Mouse (Mus musculus) erythroblast, embryonic 14.5 days (primary cell): ENCODE data around the gene Dimt1. TPM values are rescaled to one million over a fixed set of nuclear protein-coding genes. Genes with fewer than 3 reads are reported as not detected.
"Not testable (repeated sequence)": the region's sequence is repeated elsewhere in the genome, so short reads cannot be mapped to it uniquely, and the experiment has no call there.

Source experiments
- H3K27me3 ChIP-seq: 2 replicates; pipeline ENCODE4 v1.6.1; 2012; ENCODE audit warnings: inconsistent platforms; ENCODE audit not compliant: control insufficient read depth
- H3K36me3 ChIP-seq: 2 replicates; pipeline ENCODE4 v1.6.1; 2012; ENCODE audit warnings: mild to moderate bottlenecking, inconsistent platforms; ENCODE audit not compliant: control insufficient read depth
- H3K4me1 ChIP-seq: 2 replicates; pipeline ENCODE4 v1.6.1; 2012; ENCODE audit warnings: inconsistent platforms; ENCODE audit not compliant: control insufficient read depth
- H3K4me3 ChIP-seq: replicated peaks from 2 replicates; pipeline ENCODE3; 2012; ENCODE audit warnings: moderate library complexity, mild to moderate bottlenecking, inconsistent platforms
- H3K9me3 ChIP-seq: 2 replicates; pipeline ENCODE4 v1.6.1; 2012; ENCODE audit warnings: low read length, inconsistent platforms, mixed read lengths; ENCODE audit not compliant: control insufficient read depth
- GATA1 ChIP-seq: IDR thresholded peaks from 2 replicates; pipeline ENCODE4 v1.6.1; 2012; ENCODE audit warnings: low read length, inconsistent platforms, mixed read lengths
- TAL1 ChIP-seq: IDR thresholded peaks from 3 replicates; pipeline ENCODE4 v1.6.1; 2012; ENCODE audit warnings: low read length, inconsistent platforms, mixed read lengths
- polyA plus RNA-seq: library from polyadenylated mRNA; stranded (reverse); fragments of >175 nt; gene quantifications from 2 replicates; pipeline ENCODE4 v1.2.3, GENCODE M21; 2012

The Dimt1 gene
- polyA plus RNA-seq, 1 experiment = 1.1 TPM

- Histone ChIP-seq H3K36me3 (peaks cover 92% of the 10 kb centered on the region), H3K4me1 (no peaks in the 10 kb centered on the region), H3K27me3 (no peaks in the 10 kb centered on the region)
These were observed 10.6 kb downstream of the Dimt1 start for GRCm38 (mm10) chr13:106957554-106957953.

GRCm38 (mm10) chr13:106958286-106958685, 11.4 kb downstream of the Dimt1 start:
- no peak for TF ChIP-seq TAL1
- TF ChIP-seq GATA1 = no peak
- Histone ChIP-seq H3K4me3 (no peak overlapping the region), H3K27me3 (no peaks in the 10 kb centered on the region), H3K4me1 (no peaks in the 10 kb centered on the region), H3K9me3 (no peaks in the 10 kb centered on the region), H3K36me3 (peaks cover 92% of the 10 kb centered on the region)

More at GRCm38 (mm10) chr13:106957554-106957953, 10.6 kb downstream of the Dimt1 start:
- no peak overlapping the region for H3K4me3 ChIP-seq
- no peaks in the 10 kb centered on the region for H3K9me3 ChIP-seq
- TF ChIP-seq GATA1 (no peak), TAL1 (no peak)

GRCm38 (mm10) chr13:106960557-106960956, 13.6 kb downstream of the Dimt1 start:
- no peak overlapping the region for H3K4me3 ChIP-seq
- H3K36me3 ChIP-seq = peaks cover 91% of the 10 kb centered on the region
- no peaks in the 10 kb centered on the region for H3K9me3 ChIP-seq
- TF ChIP-seq GATA1 (no peak), TAL1 (no peak)
- no peaks in the 10 kb centered on the region for H3K27me3 ChIP-seq
- no peaks in the 10 kb centered on the region for H3K4me1 ChIP-seq

- H3K27me3 ChIP-seq = no peaks in the 10 kb centered on the region
- peaks cover 90% of the 10 kb centered on the region for H3K36me3 ChIP-seq
- TF ChIP-seq GATA1 = no peak
- no peak for TF ChIP-seq TAL1
- no peak overlapping the region for H3K4me3 ChIP-seq
- H3K4me1 ChIP-seq = no peaks in the 10 kb centered on the region
- H3K9me3 ChIP-seq = no peaks in the 10 kb centered on the region
These were observed 14.6 kb downstream of the Dimt1 start for GRCm38 (mm10) chr13:106961496-106961895.

GRCm38 (mm10) chr13:106996891-106997290, 50.0 kb downstream of the Dimt1 start:
- H3K4me1 ChIP-seq = peaks cover 81% of the 10 kb centered on the region
- H3K9me3 ChIP-seq = no peaks in the 10 kb centered on the region
- TF ChIP-seq GATA1 = no peak; the same call in 1 of the 2 replicates
- no peak for TF ChIP-seq TAL1
- no peaks in the 10 kb centered on the region for H3K27me3 ChIP-seq
- peaks cover 85% of the 10 kb centered on the region for H3K36me3 ChIP-seq
- H3K4me3 ChIP-seq = peak overlapping the region; percentile 32

GRCm38 (mm10) chr13:106997557-106997956, 50.6 kb downstream of the Dimt1 start:
- peaks cover 83% of the 10 kb centered on the region for H3K36me3 ChIP-seq
- peak overlapping the region; percentile 32 for H3K4me3 ChIP-seq
- H3K4me1 ChIP-seq = peaks cover 84% of the 10 kb centered on the region
- H3K27me3 ChIP-seq, H3K9me3 ChIP-seq: not testable (repeated sequence)

- peaks cover 88% of the 10 kb centered on the region for H3K4me1 ChIP-seq
These were observed 51.1 kb downstream of the Dimt1 start for GRCm38 (mm10) chr13:106998026-106998425.

GRCm38 (mm10) chr13:106998671-106999070, 51.7 kb downstream of the Dimt1 start:
- Histone ChIP-seq H3K36me3 (peaks cover 83% of the 10 kb centered on the region), H3K4me1 (peaks cover 93% of the 10 kb centered on the region), H3K9me3 (no peaks in the 10 kb centered on the region), H3K4me3 (peak overlapping the region; percentile 45), H3K27me3 (no peaks in the 10 kb centered on the region)
- TF ChIP-seq TAL1 = peak; percentile 63
- peak; percentile 66 for TF ChIP-seq GATA1

More at GRCm38 (mm10) chr13:106998026-106998425, 51.1 kb downstream of the Dimt1 start:
- Histone ChIP-seq H3K9me3 (no peaks in the 10 kb centered on the region), H3K4me3 (peak overlapping the region; percentile 45), H3K27me3 (no peaks in the 10 kb centered on the region), H3K36me3 (peaks cover 83% of the 10 kb centered on the region)
- TF ChIP-seq TAL1 = no peak
- no peak for TF ChIP-seq GATA1

- TF ChIP-seq GATA1 = no peak
- no peak for TF ChIP-seq TAL1
- Histone ChIP-seq H3K36me3 (peaks cover 60% of the 10 kb centered on the region), H3K27me3 (no peaks in the 10 kb centered on the region), H3K9me3 (no peaks in the 10 kb centered on the region), H3K4me1 (peaks cover 76% of the 10 kb centered on the region), H3K4me3 (no peak overlapping the region)
These were observed 56.3 kb downstream of the Dimt1 start for GRCm38 (mm10) chr13:107003211-107003610.

GRCm38 (mm10) chr13:107008174-107008573, 61.2 kb downstream of the Dimt1 start:
- no peaks in the 10 kb centered on the region for H3K9me3 ChIP-seq
- H3K27me3 ChIP-seq = no peaks in the 10 kb centered on the region
- peaks cover 57% of the 10 kb centered on the region for H3K36me3 ChIP-seq
- TF ChIP-seq GATA1 (no peak), TAL1 (no peak)
- H3K4me1 ChIP-seq = peaks cover 77% of the 10 kb centered on the region
- no peak overlapping the region for H3K4me3 ChIP-seq

Other genes with a start within 250 kb of the Dimt1 start
- gene Ipo11, start 10.2 kb upstream of the Dimt1 start, polyA plus RNA-seq = 0.86 and 1.5 TPM in 2 replicates
- gene Kif2a, start 75.0 kb downstream of the Dimt1 start, polyA plus RNA-seq = 3.5 and 6.6 TPM in 2 replicates